Comparison of ENCODE assay signal across 14 mouse cellular contexts in the genomic region with DNA sequence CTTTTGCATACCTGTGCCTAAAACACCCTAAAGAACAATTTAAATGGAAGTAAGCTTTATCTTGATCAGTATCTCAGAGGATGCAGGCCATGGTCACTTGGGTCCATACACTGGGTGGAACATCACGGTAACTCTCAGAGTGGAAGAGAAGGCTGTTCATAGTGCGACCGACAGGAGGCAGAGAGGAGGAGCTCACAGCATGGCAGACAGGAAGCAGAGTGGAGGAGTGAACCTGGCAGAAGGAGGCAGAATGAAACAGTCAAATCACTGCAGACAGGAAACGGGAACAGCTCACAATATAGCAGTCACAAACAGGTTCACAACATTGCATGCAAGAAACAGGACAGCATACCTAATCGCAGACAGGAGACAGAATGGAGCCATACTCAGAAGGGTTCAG.
DNase-seq lines count a peak whose midpoint lies in the region; ATAC-seq and TF ChIP-seq lines count a peak whose summit lies in the region.
"Had no signal": no experiment of that assay in that cellular context is flagged by ENCODE, and none has a peak within 500 bp of the region (broad histone marks: within the 10 kb centered on the region; RNA-seq: fewer than 3 reads in every experiment).

No protein-coding gene starts in this region.

- no peaks in the 10 kb centered on the region for H3K36me3 ChIP-seq in midbrain, embryonic 11.5 days (ENCODE audit: control insufficient read depth, insufficient read depth, low read length)
- H3K36me3 ChIP-seq: kidney, embryonic 15.5 days; limb, embryonic 10.5 days; midbrain, embryonic 10.5 days had no signal

- DNase-seq in CD4-positive, CD25-positive, alpha-beta regulatory T cell, adult 2 months (ENCODE audit: low read depth, low spot score): peak; percentile 51
- DNase-seq in lung, adult 2 months: no peak
- DNase-seq in lung, postnatal 25 days (ENCODE audit: low spot score): no peak
- peak; percentile 62 for DNase-seq in ZHBTc4 (ENCODE audit: low read depth, low spot score)
- peak; percentile 22 for DNase-seq in thymus, postnatal 0 days (ENCODE audit: low spot score)
- no peak for DNase-seq in midbrain, embryonic 11.5 days (ENCODE audit: low spot score, missing footprints)
- no peak for DNase-seq in spleen, adult 12 weeks (ENCODE audit: low spot score)
- DNase-seq: cerebellum, adult 9-10 months; heart, postnatal 10 days had no signal

- WGBS in lung, adult 2 months: 72% methylated on average over 5 of the region's 5 CpGs
- WGBS in midbrain, embryonic 11.5 days: 85% methylated on average over 5 of the region's 5 CpGs

- TF ChIP-seq POLR2A in lung, adult 2 months (IDR thresholded peaks at IDR 0.05; ENCODE audit: borderline replicate concordance, extremely low read depth, low read depth, low read length): no peak

- H3K27me3 ChIP-seq in midbrain, embryonic 11.5 days (ENCODE audit: control insufficient read depth, insufficient read depth, low read length): no peaks in the 10 kb centered on the region
- H3K27me3 ChIP-seq: kidney, embryonic 15.5 days had no signal

- no peak overlapping the region for H3K9ac ChIP-seq in midbrain, embryonic 11.5 days (ENCODE audit: low read length)
- H3K9ac ChIP-seq: hindbrain, embryonic 14.5 days; kidney, embryonic 15.5 days had no signal

- H3K4me2 ChIP-seq in midbrain, embryonic 11.5 days: no peak overlapping the region
- H3K4me2 ChIP-seq: hindbrain, embryonic 14.5 days; kidney, embryonic 15.5 days had no signal

- ATAC-seq in CD4-positive, CD25-positive, alpha-beta regulatory T cell, adult 4 months: no peak
- no peak for ATAC-seq in midbrain, embryonic 11.5 days (ENCODE audit: low FRiP score)

- no peak overlapping the region for H3K4me3 ChIP-seq in lung, adult 2 months (replicated peaks; ENCODE audit: extremely low read depth, low read depth, low read length)
- no peak overlapping the region for H3K4me3 ChIP-seq in midbrain, embryonic 11.5 days (ENCODE audit: low read depth, low read length)
- H3K4me3 ChIP-seq: kidney, embryonic 15.5 days; limb, embryonic 10.5 days; midbrain, embryonic 10.5 days had no signal

- no peaks in the 10 kb centered on the region for H3K4me1 ChIP-seq in lung, adult 2 months (ENCODE audit: control insufficient read depth, insufficient read depth, low read length)
- H3K4me1 ChIP-seq in midbrain, embryonic 11.5 days (ENCODE audit: control insufficient read depth, insufficient read depth, low read length): no peaks in the 10 kb centered on the region
- H3K4me1 ChIP-seq: kidney, embryonic 15.5 days; limb, embryonic 10.5 days had no signal

- H3K9me3 ChIP-seq in midbrain, embryonic 11.5 days (ENCODE audit: control insufficient read depth, low read length): no peaks in the 10 kb centered on the region
- H3K9me3 ChIP-seq: limb, embryonic 10.5 days; midbrain, embryonic 10.5 days had no signal

- TF ChIP-seq CTCF in lung, adult 2 months (IDR thresholded peaks at IDR 0.05; ENCODE audit: insufficient read depth, low read length): peak; percentile 25; the same call in 1 of the 2 replicates

- no peak overlapping the region for H3K27ac ChIP-seq in midbrain, embryonic 11.5 days (ENCODE audit: low read depth, low read length)
- H3K27ac ChIP-seq: hindbrain, embryonic 14.5 days; kidney, embryonic 15.5 days; limb, embryonic 10.5 days; midbrain, embryonic 10.5 days had no signal

Comparison
In these comparisons a context has a peak if more than half of its experiments do, and no peak if none do; other contexts are left out.
1. DNase-seq: peak in CD4-positive, CD25-positive, alpha-beta regulatory T cell, adult 2 months (single experiment), ZHBTc4 (single experiment) and thymus, postnatal 0 days (single experiment); none in lung, adult 2 months (single experiment), lung, postnatal 25 days (single experiment), midbrain, embryonic 11.5 days (single experiment) and spleen, adult 12 weeks (single experiment).